Mouse (Mus musculus): ENCODE measurements at regions not wholly inside any gene's neighbourhood (a gene's known extent, or its start where the extent isn't known, plus 50 kb on each side); places are given as distances from the start of the nearest gene placed in this dataset.
A peak's percentile ranks its signal among the peaks of the same experiment; 100 is the strongest.

- no peak for DNase-seq
Observed at GRCm38 (mm10) chr1:154993927-154994856, 105.2 kb downstream of the Ier5 start.

GRCm38 (mm10) chr1:154983325-154983724 lies 99.0 kb upstream of the Cacna1e start:
- peak; percentile 43 for DNase-seq

GRCm38 (mm10) chr1:154982836-154983235 lies 98.5 kb upstream of the Cacna1e start:
- DNase-seq = no peak

GRCm38 (mm10) chr1:154981687-154982086 lies 97.4 kb upstream of the Cacna1e start:
- no peak for DNase-seq

- no peak for DNase-seq
Observed at GRCm38 (mm10) chr1:154975732-154976131, 91.4 kb upstream of the Cacna1e start.

GRCm38 (mm10) chr1:154961271-154961670 lies 77.0 kb upstream of the Cacna1e start:
- DNase-seq = no peak

- DNase-seq = no peak
Observed at GRCm38 (mm10) chr1:154956625-154957031, 72.3 kb upstream of the Cacna1e start.

GRCm38 (mm10) chr1:154952679-154953078 lies 68.4 kb upstream of the Cacna1e start:
- no peak for DNase-seq

Data from lung, postnatal 14 days (tissue).